Comparison of ENCODE assay signal across 18 mouse cellular contexts in genomic region chr13:70934309-70935037, GRCm38 (mm10).
DNase-seq lines count a peak whose midpoint lies in the region; ATAC-seq lines count a peak whose summit lies in the region.
"Had no signal": no experiment of that assay in that cellular context is flagged by ENCODE, and none has a peak within 500 bp of the region (broad histone marks: within the 10 kb centered on the region; RNA-seq: fewer than 3 reads in every experiment).

No protein-coding gene starts in this region.

- no peaks in the 10 kb centered on the region for H3K4me1 ChIP-seq in embryonic facial prominence, embryonic 11.5 days (ENCODE audit: control insufficient read depth, insufficient read depth, low read length)
- H3K4me1 ChIP-seq: forebrain, embryonic 10.5 days; heart, embryonic 10.5 days; midbrain, embryonic 12.5 days had no signal

- intact Hi-C loops in left cerebral cortex, postnatal 10 days (cut with DNase I) = no loop called here

- no peak overlapping the region for H3K9ac ChIP-seq in embryonic facial prominence, embryonic 11.5 days (replicated peaks; ENCODE audit: low read length)
- H3K9ac ChIP-seq: liver, postnatal 0 days; midbrain, embryonic 12.5 days had no signal

- no peak overlapping the region for H3K27ac ChIP-seq in embryonic facial prominence, embryonic 11.5 days (replicated peaks; ENCODE audit: low read depth, low read length)
- H3K27ac ChIP-seq: forebrain, embryonic 10.5 days; heart, embryonic 10.5 days; midbrain, embryonic 12.5 days had no signal

- WGBS in embryonic facial prominence, embryonic 11.5 days = 49% methylated on average over 7 of the region's 7 CpGs

- peak; percentile 11 for DNase-seq in layer of hippocampus, adult 9-10 months (ENCODE audit: low spot score)
- DNase-seq in layer of hippocampus, postnatal 36 days = no peak
- DNase-seq in embryo, embryonic 10.5 days (ENCODE audit: low spot score) = peak; percentile 17
- peak; percentile 79 for DNase-seq in embryonic facial prominence, embryonic 11.5 days (ENCODE audit: low spot score)
- peak; percentile 18 for DNase-seq in mesoderm, embryonic 11.5 days (ENCODE audit: low read depth, low spot score)
- DNase-seq in left cerebral cortex, postnatal 10 days (ENCODE audit: extremely low spot score in 1 of 2, low spot score in 2 of 2) = no peak
- DNase-seq in heart, adult 18-20 months = no peak
- DNase-seq: adrenal gland, postnatal 25 days; cerebellum, adult 9-11 months; kidney, adult 18-20 months; kidney, postnatal 4 days; liver, postnatal 0 days; lung, postnatal 10 days; thymus, postnatal 14 days had no signal

- H3K9me3 ChIP-seq in embryonic facial prominence, embryonic 11.5 days (replicated peaks; ENCODE audit: control insufficient read depth, low read length) = no peaks in the 10 kb centered on the region
- H3K9me3 ChIP-seq: forebrain, embryonic 10.5 days; heart, embryonic 10.5 days; midbrain, embryonic 12.5 days had no signal

- H3K4me2 ChIP-seq in embryonic facial prominence, embryonic 11.5 days (ENCODE audit: low read depth, low read length) = no peak overlapping the region
- H3K4me2 ChIP-seq: liver, embryonic 11.5 days; midbrain, embryonic 12.5 days had no signal

- no peak overlapping the region for H3K4me3 ChIP-seq in embryonic facial prominence, embryonic 11.5 days (ENCODE audit: low read depth, low read length)
- H3K4me3 ChIP-seq: forebrain, embryonic 10.5 days; heart, embryonic 10.5 days; midbrain, embryonic 12.5 days had no signal

- no peaks in the 10 kb centered on the region for H3K27me3 ChIP-seq in embryonic facial prominence, embryonic 11.5 days (ENCODE audit: control insufficient read depth, insufficient read depth, low read length)
- H3K27me3 ChIP-seq: midbrain, embryonic 12.5 days had no signal

- H3K36me3 ChIP-seq in embryonic facial prominence, embryonic 11.5 days (replicated peaks; ENCODE audit: control insufficient read depth, insufficient read depth, low read depth, low read length) = no peaks in the 10 kb centered on the region
- H3K36me3 ChIP-seq: forebrain, embryonic 10.5 days; heart, embryonic 10.5 days; midbrain, embryonic 12.5 days had no signal

- no peak for ATAC-seq in embryonic facial prominence, embryonic 11.5 days (replicated peaks; ENCODE audit: insufficient number of reproducible peaks, low FRiP score, low TSS enrichment, low read depth)
- ATAC-seq: liver, postnatal 0 days had no signal

Comparison
In these comparisons a context has a peak if more than half of its experiments do, and no peak if none do; other contexts are left out.
1. DNase-seq: peak in layer of hippocampus, adult 9-10 months (single experiment), embryo, embryonic 10.5 days (single experiment), embryonic facial prominence, embryonic 11.5 days (single experiment) and mesoderm, embryonic 11.5 days (single experiment); none in layer of hippocampus, postnatal 36 days (0 of 2), left cerebral cortex, postnatal 10 days (0 of 2) and heart, adult 18-20 months (0 of 2).